Mouse (Mus musculus) brain, adult 2 months (tissue): ENCODE measurements around the gene Ctf2.

ENCODE experiments used
- DNase-seq: peaks from one replicate; pipeline ENCODE4 v3.0.0; 2011; ENCODE audit warnings: low read depth, low spot score

Ctf2 gene

GRCm38 (mm10) chr7:127686740-127687449, 45.1 kb downstream of the Ctf2 start:
- no peak for DNase-seq

GRCm38 (mm10) chr7:127685304-127686018, 46.5 kb downstream of the Ctf2 start:
- peak; percentile 61 for DNase-seq

DNA sequence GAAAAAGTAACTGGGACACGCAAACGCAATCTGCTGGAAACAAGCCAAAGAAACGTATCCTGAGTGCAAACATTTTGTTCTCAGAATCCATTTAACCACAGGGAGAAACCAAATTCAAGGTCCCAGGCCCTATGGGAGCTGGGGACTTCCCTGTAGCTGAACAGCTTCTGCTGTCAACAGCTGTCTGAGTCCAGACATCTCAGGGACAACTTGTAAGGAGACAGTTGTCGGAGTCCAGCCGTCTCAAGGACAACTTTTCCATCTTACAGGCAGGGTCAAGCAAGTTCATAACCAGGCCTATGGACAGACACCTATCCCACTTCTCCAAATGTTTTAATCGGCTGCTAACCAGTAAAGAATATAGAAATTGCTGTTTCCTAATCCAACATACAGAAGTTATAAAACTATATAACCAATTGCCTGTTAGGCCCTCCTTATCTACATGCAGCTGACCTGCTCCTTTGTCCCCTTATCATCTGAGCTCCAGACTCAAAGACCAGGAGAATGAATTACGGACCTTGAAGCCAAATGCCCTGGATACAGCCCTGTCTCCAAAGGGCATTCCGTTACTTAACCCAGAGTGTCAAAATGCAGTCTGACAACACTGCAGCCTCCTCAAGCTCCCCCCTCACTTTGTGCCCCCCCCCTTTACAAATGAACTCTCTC, 49.9 kb downstream of the Ctf2 start:
- DNase-seq, result no peak

GRCm38 (mm10) chr7:127680541-127680940, 51.4 kb downstream of the Ctf2 start:
- DNase-seq, result no peak

GRCm38 (mm10) chr7:127678811-127679210, 53.2 kb downstream of the Ctf2 start:
- peak; percentile 49 for DNase-seq

DNA sequence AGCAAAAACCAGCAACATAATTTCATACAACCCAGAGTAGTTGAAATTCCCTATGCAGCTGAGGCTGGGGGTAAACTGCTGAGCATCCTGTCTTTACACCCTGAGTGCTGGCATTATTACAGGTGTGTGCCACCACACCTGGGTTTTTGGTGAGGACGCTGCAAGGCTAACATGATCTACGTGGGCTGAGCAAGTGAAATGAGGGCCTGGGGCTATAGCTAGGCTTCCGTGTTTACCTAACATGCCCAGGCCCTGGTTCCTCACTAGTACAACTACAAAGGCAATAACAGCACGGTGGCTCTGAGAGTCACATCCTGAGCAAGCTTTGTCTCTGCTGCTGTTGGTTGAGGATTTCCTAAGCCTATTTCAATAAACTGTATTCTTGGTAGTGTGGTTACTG, 54.4 kb downstream of the Ctf2 start:
- DNase-seq, result no peak

- peak; percentile 40 for DNase-seq
Measured at GRCm38 (mm10) chr7:127677077-127677476, 54.9 kb downstream of the Ctf2 start.

GRCm38 (mm10) chr7:127675391-127675811, 56.6 kb downstream of the Ctf2 start:
- DNase-seq, result peak; percentile 75

GRCm38 (mm10) chr7:127674977-127675376, 57.0 kb downstream of the Ctf2 start:
- DNase-seq, result peak; percentile 97

GRCm38 (mm10) chr7:127672776-127673175, 59.2 kb downstream of the Ctf2 start:
- DNase-seq, result no peak

GRCm38 (mm10) chr7:127671880-127672774, 59.8 kb downstream of the Ctf2 start:
- DNase-seq, result no peak
